Mouse (Mus musculus) v-Abl transformed pro-B cells (cell line): Measurements from ENCODE around the gene Optn.

Experiments
- in situ Hi-C, 2 experiments: fragments of 400-800 bp; cut with MboI; formaldehyde crosslinking; loops; one replicate each; pipeline ENCODE4 v1.15.1; 2025; ENCODE audit not compliant: unreplicated experiment in 2 of 2

Optn gene

GRCm38 (mm10) chr2:5062496-5063298 is 1.2 kb downstream of the Optn start:
- in situ Hi-C loops: no loop called here

GRCm38 (mm10) chr2:5061133-5061708 is 2.6 kb downstream of the Optn start:
- in situ Hi-C loops: no loop called here

GRCm38 (mm10) chr2:5059997-5060396 is 3.9 kb downstream of the Optn start:
- in situ Hi-C loops: no loop called here

DNA sequence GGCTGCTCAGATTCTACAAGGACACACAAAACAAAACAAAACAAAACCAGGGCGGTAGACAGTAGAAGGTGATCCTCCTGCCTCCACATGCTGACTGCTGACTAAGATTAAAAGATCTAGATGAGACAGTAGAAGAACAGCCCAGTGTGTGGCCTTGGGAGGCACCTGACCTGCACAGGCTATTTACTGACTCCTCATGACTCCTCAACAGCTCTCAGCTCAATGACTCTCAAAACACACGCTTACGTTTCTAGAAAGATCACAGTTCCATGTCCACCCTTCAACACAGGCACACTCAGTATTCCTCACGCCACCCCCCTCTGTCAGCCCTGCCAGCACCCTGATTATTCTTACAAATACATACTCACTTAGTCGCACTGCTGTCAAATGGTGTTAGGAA is 5.4 kb downstream of the Optn start:
- in situ Hi-C loops: no loop called here

DNA sequence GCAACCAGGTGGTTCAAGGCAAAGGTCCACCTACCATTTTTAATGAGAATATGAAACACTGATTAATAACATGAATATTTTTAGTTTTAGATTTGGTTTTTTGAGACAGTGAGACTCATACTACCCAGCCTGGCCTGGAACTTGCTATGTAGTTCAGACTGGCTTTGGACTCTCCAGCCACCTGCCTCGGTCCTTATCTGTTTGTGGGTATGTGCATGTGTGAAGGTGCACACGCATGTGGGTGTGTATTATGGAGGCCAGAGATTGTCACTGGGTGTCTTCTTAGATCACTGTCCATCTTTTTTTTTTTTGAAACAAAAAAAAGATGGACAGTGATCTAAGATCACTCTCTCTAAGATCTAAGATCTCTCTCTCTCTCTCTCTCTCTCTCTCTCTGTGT is 13.3 kb downstream of the Optn start:
- in situ Hi-C loops: no loop called here

DNA sequence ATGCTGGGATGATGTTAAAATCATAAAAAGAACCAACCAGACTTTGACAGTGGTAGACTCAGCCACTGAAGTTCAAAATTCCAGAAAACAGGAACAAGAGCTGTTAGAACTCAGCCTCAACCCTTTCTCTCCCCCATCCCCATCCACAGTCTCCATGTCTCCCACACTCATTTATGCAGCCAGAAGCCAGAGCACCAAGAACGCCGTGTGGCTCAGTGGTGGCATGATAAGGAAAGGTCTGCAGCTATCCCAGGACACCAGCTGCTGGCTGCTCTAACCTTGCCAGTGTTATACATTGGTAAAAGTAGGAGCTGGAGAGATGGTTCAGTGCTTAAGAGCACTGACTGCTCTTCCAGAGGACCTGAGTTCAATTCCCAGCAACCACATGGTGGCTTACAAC is 16.8 kb downstream of the Optn start:
- in situ Hi-C loops: loop anchor here in 1 of 2 experiments (10.0 kb wide), 1 partner anchor 668 kb away; the partner anchor contains the start of gene Camk1d

DNA sequence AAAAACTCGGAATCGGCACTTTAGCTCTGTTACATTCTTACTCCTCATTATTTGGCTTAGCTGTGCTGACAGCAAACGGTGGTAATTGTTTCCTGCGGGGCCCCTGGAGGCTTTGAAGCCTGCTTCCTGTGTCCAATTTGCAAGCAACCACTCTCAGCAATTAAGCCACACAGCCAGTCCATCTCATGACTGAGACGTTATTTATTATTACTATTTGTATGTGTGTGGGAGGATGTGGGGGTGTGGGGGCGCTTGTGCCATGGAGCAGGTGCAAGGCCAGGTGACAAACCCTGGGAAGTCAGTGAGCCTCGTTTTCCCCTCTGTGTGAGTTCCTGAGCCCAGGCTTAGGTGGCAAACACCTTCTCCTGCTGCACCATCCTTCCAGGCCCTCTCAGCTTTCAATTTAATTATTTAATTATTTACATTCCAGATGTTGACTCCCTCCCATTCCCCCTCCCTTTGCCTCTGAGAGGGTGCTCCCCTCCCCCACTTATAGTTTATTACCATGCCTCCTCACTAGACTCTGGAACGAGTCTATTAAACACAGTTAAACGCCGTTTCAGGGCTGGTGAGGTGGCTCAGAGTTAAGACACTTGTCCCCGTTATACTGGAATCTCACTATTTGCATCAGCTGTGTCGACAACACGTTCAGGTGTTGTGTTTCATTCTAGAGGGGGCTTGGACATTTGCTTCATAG is 18.4 kb downstream of the Optn start:
- in situ Hi-C loops: loop anchor here in 1 of 2 experiments (10.0 kb wide), 1 partner anchor 669 kb away; the partner anchor contains the start of gene Camk1d

- in situ Hi-C loops: loop anchor here in 1 of 2 experiments (10.0 kb wide), 1 partner anchor 670 kb away; the partner anchor contains the start of gene Camk1d
Observed at GRCm38 (mm10) chr2:5044321-5044720, 19.5 kb downstream of the Optn start.

- in situ Hi-C loops: loop anchor here in 1 of 2 experiments (10.0 kb wide), 1 partner anchor 671 kb away; the partner anchor contains the start of gene Camk1d
Observed at GRCm38 (mm10) chr2:5043476-5043761, 20.4 kb downstream of the Optn start.

DNA sequence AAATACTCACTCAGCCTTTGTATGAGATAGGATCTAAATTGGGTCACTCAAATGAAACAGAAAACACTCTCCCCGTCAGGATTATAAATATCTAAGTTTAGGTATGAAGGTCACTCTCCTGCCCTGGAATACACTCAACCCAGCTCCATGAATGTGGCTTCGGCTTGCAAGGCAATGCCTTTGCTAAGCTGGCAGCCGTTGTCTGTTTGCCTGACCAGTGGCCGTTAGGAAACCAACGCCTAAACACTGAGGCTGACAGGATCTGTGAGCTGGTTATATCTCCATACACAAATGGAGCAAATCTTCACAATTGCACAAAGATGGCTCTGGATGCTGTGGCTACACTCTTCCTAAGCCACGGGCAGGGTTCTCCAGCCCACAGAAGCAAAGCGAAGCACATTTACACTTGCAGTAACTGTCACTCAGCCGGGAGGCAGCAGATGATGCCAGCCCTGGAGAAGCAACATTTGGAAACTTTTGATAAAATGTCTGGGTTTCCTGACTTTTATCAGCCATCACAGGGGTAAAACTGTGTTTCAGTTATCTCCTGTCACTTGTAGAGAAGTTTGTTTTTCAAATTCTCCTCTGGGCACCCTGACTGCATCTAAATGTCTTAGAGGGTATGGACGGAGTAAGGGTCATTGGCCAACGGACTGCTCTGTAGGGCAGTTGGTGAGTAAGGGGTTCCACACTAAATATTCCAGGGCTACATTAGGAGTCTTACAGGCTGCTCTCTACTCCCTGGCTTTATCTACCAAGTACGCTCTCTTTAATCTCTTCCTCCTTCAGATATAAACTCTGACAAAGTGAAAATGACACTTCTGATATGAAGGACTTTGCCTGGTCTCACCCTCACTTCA is 21.0 kb downstream of the Optn start:
- in situ Hi-C loops: loop anchor here in 1 of 2 experiments (10.0 kb wide), 1 partner anchor 672 kb away; the partner anchor contains the start of gene Camk1d

GRCm38 (mm10) chr2:5041854-5042253 is 22.0 kb downstream of the Optn start:
- in situ Hi-C loops: loop anchor here in 1 of 2 experiments (10.0 kb wide), 1 partner anchor 673 kb away; the partner anchor contains the start of gene Camk1d

DNA sequence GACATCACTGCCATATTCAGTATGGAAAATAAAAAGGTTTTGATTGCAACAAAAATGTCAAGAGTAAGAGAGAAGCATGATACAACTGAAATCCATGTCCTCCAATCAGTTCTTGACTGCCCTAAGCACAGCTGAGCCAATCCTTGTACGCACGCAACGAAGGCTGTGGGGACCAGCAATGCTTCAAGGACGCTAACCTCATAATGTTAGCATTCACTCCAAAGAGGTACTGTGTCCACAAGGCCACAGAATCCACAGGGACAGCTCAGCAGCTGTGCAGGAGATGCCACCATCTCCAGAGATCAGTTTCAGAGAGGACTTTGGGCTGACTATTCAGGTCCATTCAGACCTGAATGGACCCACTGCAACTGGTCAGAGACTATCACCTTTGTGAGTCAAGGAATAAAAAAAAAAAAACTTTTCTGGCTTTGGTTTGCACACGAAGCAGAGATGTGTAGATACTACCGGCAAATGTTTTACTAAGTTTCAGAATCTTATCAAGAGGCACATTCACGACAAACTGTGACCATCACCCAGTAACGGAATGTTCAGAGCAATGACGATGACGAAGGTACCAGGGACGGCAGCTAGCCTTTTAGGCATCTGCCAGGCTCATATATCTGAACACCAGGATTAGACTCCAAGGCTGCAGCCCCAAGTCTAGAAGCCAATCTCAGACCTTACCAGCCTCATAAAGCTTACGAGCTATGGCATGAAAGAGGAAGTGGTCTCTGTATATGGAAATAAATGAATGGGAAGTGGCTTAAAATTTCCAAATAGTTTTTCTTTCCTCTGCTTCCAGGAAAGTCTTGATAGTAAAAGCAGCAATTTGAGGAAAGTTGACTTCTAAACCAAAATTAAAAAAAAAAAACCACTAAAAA is 23.3 kb downstream of the Optn start:
- in situ Hi-C loops: loop anchor here in 1 of 2 experiments (10.0 kb wide), 1 partner anchor 674 kb away; the partner anchor contains the start of gene Camk1d

- in situ Hi-C loops: loop anchor here in 1 of 2 experiments (10.0 kb wide), 1 partner anchor 675 kb away; the partner anchor contains the start of gene Camk1d
Observed at GRCm38 (mm10) chr2:5039350-5040170, 24.3 kb downstream of the Optn start.

- in situ Hi-C loops: no loop called here
Observed at GRCm38 (mm10) chr2:5038320-5038719, 25.5 kb downstream of the Optn start.

GRCm38 (mm10) chr2:5037390-5037789 is 26.5 kb downstream of the Optn start:
- in situ Hi-C loops: no loop called here

DNA sequence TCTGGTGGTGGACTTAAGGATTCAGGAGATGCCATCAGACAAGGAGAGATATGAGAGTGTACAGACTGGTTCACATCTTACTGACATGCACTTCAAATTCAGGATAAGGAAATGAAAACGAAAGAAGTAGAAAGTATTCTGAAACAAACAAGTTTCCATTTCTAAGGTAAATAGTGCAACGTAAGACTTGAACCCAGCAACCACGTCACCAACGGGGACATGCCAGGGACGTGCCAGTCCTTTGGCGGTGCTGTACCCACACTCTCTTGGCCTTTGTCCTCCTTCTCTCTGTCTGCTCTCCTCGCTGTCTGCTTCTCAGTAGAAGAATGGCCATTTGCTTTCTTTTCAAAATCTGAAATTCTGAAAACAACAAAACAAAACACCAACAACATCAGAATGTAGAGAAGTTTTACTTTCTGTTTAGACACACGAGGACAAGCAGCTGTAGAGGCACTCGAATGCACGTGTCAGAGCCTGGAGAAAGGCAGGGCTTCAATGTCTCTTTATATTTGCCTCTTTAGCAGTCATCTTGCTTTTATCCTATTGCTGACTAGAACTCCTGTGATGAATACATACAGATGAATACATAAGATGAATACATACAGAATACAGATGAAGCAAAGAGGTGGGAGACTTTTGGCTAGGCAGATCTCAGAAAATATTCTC is 27.3 kb downstream of the Optn start:
- in situ Hi-C loops: no loop called here

DNA sequence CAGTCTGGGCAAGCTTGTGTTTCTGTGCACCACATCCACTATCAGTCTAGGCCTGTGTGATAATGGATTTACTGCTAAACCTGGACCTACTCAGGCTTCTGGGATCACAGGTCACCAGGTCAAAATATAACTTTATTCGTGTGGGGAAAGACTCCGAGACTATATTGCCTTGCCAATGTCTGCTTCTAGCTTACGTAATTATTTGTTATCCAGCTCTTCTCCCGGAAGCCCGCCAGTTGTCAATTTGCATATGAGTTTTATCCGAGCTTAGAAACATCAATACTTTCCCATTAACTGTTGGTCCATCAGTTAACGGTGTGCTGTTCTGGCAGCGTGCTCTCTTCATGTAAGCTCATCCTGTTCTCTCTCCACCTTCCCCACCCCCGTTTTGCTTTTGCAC is 28.6 kb downstream of the Optn start:
- in situ Hi-C loops: no loop called here

- in situ Hi-C loops: no loop called here
Observed at GRCm38 (mm10) chr2:5034801-5035200, 29.1 kb downstream of the Optn start.
